Mouse (Mus musculus): ENCODE data around the gene Atp5mpl. TPM values are rescaled to one million over a fixed set of nuclear protein-coding genes. Genes with fewer than 3 reads are reported as not detected.

Atp5mpl gene
- polyA plus RNA-seq (2015; fragmentation: Illumina TruSeq; extraction: RNeasy Lipid Tissue Mini Kit (QIAGEN cat#74804); ENCODE audit: low read depth, low replicate concordance): 1,068 TPM

DNA sequence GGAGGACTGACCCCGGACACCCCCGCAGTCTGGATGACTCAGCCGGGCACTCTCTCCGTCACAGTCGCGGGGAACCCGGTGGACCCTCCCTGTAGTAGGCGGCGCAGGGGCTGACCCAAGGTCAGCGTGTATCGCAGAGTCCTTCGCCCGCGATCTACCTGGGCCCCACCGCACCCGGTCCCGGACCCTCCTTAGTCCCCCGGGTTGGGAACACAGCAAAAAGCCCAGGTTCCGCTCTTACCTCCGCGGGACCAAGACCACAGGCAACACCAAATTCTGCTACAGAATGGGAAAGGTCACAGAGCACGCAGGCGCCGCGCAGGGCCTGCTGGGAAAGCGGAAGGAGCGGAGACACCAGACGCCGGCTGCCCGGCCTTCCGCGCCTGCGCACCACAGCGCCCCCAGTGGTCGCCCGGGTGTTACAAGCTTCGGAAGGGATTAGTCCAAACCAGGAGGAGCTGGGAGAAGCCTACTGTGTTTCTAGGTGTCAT, at the start of gene Atp5mpl:
Gene Atp5mpl (minus strand): TSS at position 295 of the 491 bp plus-strand sequence.

DNA sequence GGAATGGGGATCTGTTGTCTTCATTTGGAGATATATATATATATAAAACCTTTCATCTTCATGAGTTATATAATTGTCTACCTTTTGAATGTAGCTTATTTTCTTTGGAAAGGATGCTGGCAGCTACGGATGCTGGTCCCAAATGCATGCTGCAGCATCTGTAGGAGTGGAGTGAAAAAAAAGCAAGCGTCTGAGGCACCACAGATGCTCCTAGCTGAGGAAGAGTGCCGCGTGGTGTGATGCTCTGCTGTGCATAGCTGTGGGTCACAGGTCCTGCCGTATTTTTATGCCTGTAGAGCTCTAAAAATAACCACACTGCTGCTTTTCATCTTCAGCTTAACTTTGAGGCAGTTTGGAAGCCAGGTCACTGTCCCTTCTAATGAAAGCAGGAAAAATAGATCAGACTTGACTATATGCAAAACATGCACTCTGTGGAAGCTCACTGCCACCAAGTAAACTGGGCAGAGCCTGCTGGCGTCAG, 14.2 kb upstream of the Atp5mpl start, which contains the start of gene Rd3l:
Gene Rd3l (minus strand): TSS at position 431 of the 481 bp plus-strand sequence.

DNA sequence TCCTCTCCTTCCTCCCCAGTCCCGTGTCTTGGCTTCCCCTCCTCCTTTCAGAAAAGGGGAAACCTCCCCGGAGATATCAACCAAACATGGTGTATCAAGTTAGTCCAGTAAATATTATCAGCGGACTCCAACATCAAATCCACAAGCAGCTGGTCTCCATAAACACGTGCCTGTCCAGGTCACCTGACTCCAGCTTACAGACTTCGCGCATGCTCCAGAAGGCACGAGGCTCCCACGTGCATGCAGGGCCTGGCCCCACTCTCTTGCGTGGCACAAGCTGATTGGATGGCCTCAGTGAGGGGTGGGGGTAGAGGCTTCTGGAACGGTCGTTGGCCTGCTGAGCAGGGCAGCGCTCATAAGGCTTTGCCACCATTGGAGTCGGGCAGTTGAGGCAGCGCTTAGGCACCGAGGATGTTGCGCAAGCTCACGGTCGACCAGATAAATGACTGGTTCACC, 4.5 kb upstream of the Atp5mpl start, which contains the start of gene Tdrd9:
Gene Tdrd9 (plus strand): TSS at position 329 of the 456 bp plus-strand sequence.

Other genes starting within 250 kb of the Atp5mpl start
- 594 TPM for gene Klc1, start 208.1 kb downstream of the Atp5mpl start, polyA plus RNA-seq (2015; fragmentation: Illumina TruSeq; extraction: RNeasy Lipid Tissue Mini Kit (QIAGEN cat#74804); ENCODE audit: low read depth, low replicate concordance)
- 7.4 TPM for gene Xrcc3, start 153.1 kb downstream of the Atp5mpl start, polyA plus RNA-seq (2015; fragmentation: Illumina TruSeq; extraction: RNeasy Lipid Tissue Mini Kit (QIAGEN cat#74804); ENCODE audit: low read depth, low replicate concordance)
- gene Zfyve21, start 152.8 kb downstream of the Atp5mpl start, polyA plus RNA-seq (2015; fragmentation: Illumina TruSeq; extraction: RNeasy Lipid Tissue Mini Kit (QIAGEN cat#74804); ENCODE audit: low read depth, low replicate concordance): 27.7 TPM
- gene Ppp1r13b, start 58.9 kb downstream of the Atp5mpl start, polyA plus RNA-seq (2015; fragmentation: Illumina TruSeq; extraction: RNeasy Lipid Tissue Mini Kit (QIAGEN cat#74804); ENCODE audit: low read depth, low replicate concordance): 39.0 TPM
- 0.24 TPM for gene Tdrd9, start 4.6 kb upstream of the Atp5mpl start, polyA plus RNA-seq (2015; fragmentation: Illumina TruSeq; extraction: RNeasy Lipid Tissue Mini Kit (QIAGEN cat#74804); ENCODE audit: low read depth, low replicate concordance)
- 1.5 TPM for gene Rd3l, start 14.3 kb upstream of the Atp5mpl start, polyA plus RNA-seq (2015; fragmentation: Illumina TruSeq; extraction: RNeasy Lipid Tissue Mini Kit (QIAGEN cat#74804); ENCODE audit: low read depth, low replicate concordance)
- gene Aspg, start 139.7 kb upstream of the Atp5mpl start, polyA plus RNA-seq (2015; fragmentation: Illumina TruSeq; extraction: RNeasy Lipid Tissue Mini Kit (QIAGEN cat#74804); ENCODE audit: low read depth, low replicate concordance): 3.3 TPM
- 2.5 TPM for gene Kif26a, start 179.2 kb upstream of the Atp5mpl start, polyA plus RNA-seq (2015; fragmentation: Illumina TruSeq; extraction: RNeasy Lipid Tissue Mini Kit (QIAGEN cat#74804); ENCODE audit: low read depth, low replicate concordance)